Mouse (Mus musculus): ENCODE measurements around the gene Nhej1. TPM values are rescaled to one million over a fixed set of nuclear protein-coding genes. Genes with fewer than 3 reads are reported as not detected.

Nhej1 gene
- total RNA-seq, 4 experiments from 2014 or later = 5.7 to 7.3 (median 7.2) TPM

DNA sequence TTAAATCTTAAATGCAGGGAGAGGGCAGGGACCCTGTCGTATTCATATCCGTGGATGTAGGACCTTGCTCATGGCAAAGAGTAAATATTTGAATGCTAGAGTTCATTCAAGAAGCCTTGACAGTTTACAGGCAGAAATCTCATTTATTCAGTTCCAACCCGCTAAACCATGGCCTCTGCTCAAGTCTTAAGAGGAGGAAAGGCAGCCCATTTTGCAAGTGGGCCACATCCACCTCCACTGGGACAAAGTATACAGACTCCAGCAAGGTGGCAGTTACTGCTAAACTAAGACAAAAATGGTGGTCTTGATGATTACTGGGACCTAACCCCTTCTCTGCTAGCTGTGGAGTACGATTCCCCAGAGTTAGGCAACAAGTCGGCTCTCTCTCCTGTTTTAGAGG, 418 bp upstream of the Nhej1 start:
- DNase-seq = no peak

GRCm38 (mm10) chr1:75122211-75122610, 2.8 kb downstream of the Nhej1 start:
- no peak for DNase-seq

GRCm38 (mm10) chr1:75052091-75052490, 72.9 kb downstream of the Nhej1 start:
- DNase-seq = no peak

GRCm38 (mm10) chr1:75051428-75051827, 73.6 kb downstream of the Nhej1 start:
- no peak for DNase-seq

- DNase-seq = no peak
These were observed 76.4 kb downstream of the Nhej1 start for GRCm38 (mm10) chr1:75048571-75048970.

DNA sequence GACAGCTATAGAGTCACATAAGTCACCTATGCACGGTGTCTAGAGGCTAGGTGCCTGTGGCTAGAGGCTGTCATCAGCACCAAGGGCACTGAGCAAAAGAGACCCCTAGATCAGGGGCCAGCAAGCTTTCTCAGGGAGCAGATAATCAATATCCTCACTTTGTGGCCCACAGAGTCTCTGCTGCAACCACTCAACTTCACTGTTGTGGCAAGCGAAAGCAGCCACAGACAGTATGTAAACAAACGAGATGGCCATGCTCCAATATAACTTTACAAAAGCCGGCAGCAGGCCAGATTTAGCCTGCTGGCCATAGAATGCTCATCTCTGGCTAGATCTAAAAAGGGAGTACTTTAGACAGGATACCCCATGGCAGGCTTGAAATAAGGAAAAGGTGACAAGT, 77.0 kb downstream of the Nhej1 start:
- DNase-seq = no peak

DNA sequence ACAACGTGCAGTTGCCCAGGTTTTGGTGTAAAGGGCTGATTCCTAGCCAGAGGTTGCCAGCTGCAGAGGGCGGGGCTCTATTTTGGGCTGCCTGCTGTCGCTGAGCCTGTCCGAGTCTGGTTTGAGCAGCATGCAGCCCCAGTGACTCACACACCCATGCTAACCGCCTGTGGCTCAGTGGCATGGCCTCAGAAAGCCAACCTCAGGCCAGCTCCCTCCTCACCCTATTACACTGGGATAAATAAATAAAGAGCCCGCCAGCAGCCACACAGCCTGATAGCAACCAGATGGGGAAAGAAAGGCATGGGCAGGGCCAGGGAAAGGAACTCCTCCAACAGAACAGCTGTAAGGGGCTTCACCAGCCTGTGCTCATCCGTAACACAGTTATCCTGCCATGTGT, 84.6 kb downstream of the Nhej1 start:
- peak; percentile 4 for DNase-seq

DNA sequence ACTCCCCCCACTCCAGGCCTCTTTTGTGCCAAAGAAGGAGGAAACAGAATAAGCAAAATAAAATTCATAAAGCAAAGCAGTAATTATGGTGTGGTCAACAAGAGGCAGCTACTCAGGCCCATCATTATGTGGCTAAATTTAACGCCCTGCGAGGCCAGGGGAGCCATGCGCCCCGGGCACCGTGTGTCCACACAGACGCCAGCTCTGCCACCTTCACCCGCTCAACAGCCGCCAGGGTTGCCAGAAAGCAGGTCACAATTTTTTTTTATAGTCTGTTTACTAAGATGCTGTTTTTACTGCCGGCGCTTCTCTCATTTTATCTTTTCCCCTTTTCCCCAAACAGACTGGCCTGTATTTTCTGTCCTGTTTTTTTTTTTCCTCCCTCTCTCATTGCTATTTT, 93.0 kb downstream of the Nhej1 start:
- DNase-seq = no peak

- DNase-seq = no peak
These were observed 97.8 kb downstream of the Nhej1 start for GRCm38 (mm10) chr1:75027061-75027779.

GRCm38 (mm10) chr1:75024419-75025199, 100.4 kb downstream of the Nhej1 start:
- peak; percentile 47 for DNase-seq

- DNase-seq = no peak
These were observed 102.8 kb downstream of the Nhej1 start for GRCm38 (mm10) chr1:75022216-75022615.

DNA sequence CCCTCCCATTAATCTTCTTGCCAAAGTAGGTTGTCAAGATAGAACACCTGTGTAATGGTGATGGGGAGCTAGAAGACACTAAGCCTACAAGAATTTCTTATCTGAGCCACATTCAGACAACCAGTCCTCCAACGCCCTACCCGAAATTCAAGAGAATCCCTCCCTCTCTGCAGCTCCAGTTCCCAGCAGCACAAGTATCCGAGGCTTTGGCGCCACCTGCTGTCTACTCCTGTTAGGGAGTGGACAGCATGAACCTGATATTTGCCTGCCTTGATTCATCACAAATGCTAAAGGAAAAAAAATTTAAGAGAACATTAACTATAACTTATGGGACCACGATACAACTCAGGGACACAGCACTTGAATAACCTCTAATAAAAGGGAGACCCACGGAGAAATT, 108.2 kb downstream of the Nhej1 start:
- peak; percentile 45 for DNase-seq

DNA sequence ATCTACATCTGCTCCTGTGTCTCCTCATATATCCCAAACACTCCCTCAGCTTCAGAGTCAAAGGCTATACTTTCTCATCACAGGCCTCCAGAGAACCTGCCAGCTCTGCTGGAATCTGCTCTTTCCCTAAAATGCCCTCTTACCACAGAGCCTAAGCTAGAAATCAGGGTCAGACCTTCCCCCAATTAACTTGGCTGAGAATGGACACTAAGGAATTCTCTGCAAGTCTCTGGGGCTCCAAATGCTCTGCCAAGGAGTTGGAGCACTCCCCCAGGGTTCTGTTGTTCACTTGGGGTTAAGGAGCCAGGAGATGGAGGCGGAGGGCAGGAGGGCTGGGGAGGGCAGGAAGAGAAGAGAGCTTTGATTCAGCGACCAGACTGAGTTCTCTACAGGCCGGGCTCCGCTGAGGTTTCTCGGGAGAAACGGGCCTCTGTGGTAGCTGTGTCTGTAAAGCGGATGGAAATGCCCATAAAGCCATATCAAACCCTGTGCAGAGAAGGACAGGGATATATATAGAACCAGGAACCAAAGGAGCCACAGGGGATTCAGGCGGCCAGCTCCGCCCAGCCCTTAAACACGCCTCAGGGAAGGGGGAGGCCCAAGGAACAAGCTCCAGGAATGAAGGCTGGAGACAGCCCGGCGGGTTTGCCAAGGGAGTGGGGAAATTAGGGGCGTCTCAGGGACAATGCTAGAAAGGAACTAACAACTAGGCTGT, 109.3 kb downstream of the Nhej1 start:
- peak; percentile 3 for DNase-seq

GRCm38 (mm10) chr1:75014210-75014845, 110.7 kb downstream of the Nhej1 start:
- DNase-seq = no peak

- DNase-seq = no peak
These were observed 114.2 kb downstream of the Nhej1 start for GRCm38 (mm10) chr1:75010817-75011216.

GRCm38 (mm10) chr1:75010203-75010602, 114.8 kb downstream of the Nhej1 start:
- DNase-seq = no peak

DNA sequence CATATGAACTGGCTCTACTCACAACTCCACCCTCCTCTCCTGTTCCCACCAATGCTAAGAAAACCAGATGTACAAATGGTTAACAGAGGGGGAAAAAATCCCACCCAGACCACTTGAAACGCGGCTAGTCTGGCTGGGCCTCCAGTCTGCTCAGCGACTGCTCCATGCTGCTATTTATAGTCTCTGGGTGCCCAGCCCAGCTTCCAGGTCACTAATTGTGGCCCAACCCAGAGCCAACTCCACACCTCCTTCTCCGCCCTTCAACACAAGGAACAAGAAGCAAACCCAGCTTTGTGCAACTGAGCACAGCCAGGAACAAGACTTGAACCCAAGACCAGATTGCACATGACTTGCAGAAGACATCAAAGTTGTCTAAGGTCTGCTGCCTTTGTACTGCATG, 119.0 kb downstream of the Nhej1 start:
- DNase-seq = no peak

GRCm38 (mm10) chr1:75001183-75001582, 123.8 kb downstream of the Nhej1 start:
- DNase-seq = no peak

DNA sequence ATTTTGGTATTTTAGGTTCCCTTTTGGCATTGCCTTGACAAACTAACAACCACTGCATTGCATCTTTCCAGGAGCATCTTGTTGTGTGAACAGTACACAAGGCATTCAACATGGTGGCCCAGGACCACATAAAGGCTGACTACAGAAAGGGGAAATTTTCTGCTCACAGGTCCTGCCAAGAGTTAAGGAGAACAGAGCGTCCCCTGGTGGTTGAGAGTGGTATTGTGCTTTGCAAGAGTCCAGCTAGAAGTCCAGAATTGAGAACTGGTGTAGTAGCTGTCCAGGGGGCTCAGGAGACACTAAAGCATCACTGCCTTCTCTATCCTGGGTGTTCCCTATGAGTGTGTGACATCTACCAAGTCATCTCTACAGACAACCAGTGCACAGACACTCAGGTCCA, 124.5 kb downstream of the Nhej1 start:
- DNase-seq = peak; percentile 9

- DNase-seq = no peak
These were observed 125.8 kb downstream of the Nhej1 start for GRCm38 (mm10) chr1:74999173-74999572.

DNA sequence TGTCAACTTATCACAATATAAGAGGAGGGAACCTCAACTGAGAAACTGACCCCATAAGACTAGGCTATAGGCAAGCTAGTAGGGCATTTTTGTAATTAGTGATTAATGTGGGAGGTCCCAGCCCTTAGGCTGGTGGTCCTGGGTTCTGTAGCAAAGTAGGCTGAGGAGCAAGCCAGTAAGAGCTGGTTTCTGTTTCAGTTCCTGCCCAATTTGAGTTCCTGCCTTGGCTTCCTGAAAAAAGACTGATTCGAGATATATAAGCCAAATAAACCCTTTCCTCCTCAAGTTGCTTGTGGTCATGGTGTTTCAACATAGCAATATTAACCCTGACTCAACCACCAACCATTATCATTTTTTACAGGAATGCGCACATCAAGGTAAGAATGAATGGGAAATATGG, 127.8 kb downstream of the Nhej1 start:
- DNase-seq = no peak

DNA sequence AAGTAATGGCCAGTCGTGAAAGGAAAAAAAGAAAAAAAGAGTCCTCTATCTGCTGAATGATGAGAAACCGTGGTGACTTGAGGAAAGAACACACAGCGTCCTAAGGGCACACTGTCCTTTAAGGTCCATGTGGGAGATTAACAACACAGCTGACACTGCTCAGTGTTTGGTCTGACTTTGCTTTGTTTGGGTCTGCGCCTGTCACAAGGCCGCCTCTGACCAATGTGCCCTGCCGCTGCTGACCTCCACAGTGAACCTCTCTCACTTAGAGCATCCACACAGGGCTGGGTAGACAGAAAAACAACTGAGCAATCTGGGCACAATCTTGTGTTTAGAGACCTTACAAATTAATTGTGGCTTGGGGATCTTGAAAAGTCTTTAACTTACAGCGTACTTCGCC, 148.0 kb downstream of the Nhej1 start:
- no peak for DNase-seq

DNA sequence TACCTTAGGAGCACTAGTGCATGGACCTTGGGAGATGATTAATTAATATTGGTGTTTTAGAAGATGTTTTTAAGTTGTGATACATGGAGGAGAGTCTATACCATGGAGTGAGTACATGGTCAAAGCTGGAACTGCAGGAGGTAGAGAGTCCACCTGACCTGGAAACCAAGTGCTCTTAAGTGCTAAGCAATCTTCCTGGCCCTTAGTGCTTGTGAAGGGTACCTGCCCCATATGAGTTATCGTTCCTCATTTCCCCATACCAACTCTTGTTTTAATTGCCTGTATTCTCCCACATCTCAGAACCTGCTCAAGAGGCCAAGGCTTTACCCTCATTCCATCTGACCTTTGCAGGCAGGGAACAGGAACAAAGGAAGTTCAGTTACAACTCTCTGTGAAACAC, 149.1 kb downstream of the Nhej1 start:
- no peak for DNase-seq
